Mouse (Mus musculus): ENCODE results near the gene Adamts8.

The Adamts8 gene

GRCm38 (mm10) chr9:30921261-30922103, 20.9 kb upstream of the Adamts8 start:
- no peak for DNase-seq (ENCODE audit: extremely low read depth, low read depth, low spot score)

GRCm38 (mm10) chr9:30922197-30922894, 20.0 kb upstream of the Adamts8 start, which contains the start of gene Adamts15:
Gene Adamts15 (minus strand): TSS chr9:30922452.
- no peak for DNase-seq (ENCODE audit: extremely low read depth, low read depth, low spot score)

- DNase-seq (ENCODE audit: extremely low read depth, low read depth, low spot score), result peak; percentile 98
Measured at GRCm38 (mm10) chr9:30928759-30929158, 13.6 kb upstream of the Adamts8 start.

- DNase-seq (ENCODE audit: extremely low read depth, low read depth, low spot score), result no peak
Measured at GRCm38 (mm10) chr9:30932346-30932745, 10.0 kb upstream of the Adamts8 start.

GRCm38 (mm10) chr9:30934827-30935226, 7.5 kb upstream of the Adamts8 start:
- no peak for DNase-seq (ENCODE audit: extremely low read depth, low read depth, low spot score)

GRCm38 (mm10) chr9:30936674-30937438, 5.5 kb upstream of the Adamts8 start:
- DNase-seq (ENCODE audit: extremely low read depth, low read depth, low spot score), result no peak

- no peak for DNase-seq (ENCODE audit: extremely low read depth, low read depth, low spot score)
Measured at GRCm38 (mm10) chr9:30940328-30940727, 2.0 kb upstream of the Adamts8 start.

- no peak for DNase-seq (ENCODE audit: extremely low read depth, low read depth, low spot score)
Measured at GRCm38 (mm10) chr9:30943341-30943740, 979 bp downstream of the Adamts8 start.

GRCm38 (mm10) chr9:30944234-30944633, 1.9 kb downstream of the Adamts8 start:
- no peak for DNase-seq (ENCODE audit: extremely low read depth, low read depth, low spot score)

- no peak for DNase-seq (ENCODE audit: extremely low read depth, low read depth, low spot score)
Measured at GRCm38 (mm10) chr9:30945276-30945675, 2.9 kb downstream of the Adamts8 start.

- DNase-seq (ENCODE audit: extremely low read depth, low read depth, low spot score), result no peak
Measured at GRCm38 (mm10) chr9:30949422-30949821, 7.1 kb downstream of the Adamts8 start.

- no peak for DNase-seq (ENCODE audit: extremely low read depth, low read depth, low spot score)
Measured at GRCm38 (mm10) chr9:30949971-30950370, 7.6 kb downstream of the Adamts8 start.

- DNase-seq (ENCODE audit: extremely low read depth, low read depth, low spot score), result no peak
Measured at GRCm38 (mm10) chr9:30950592-30950991, 8.2 kb downstream of the Adamts8 start.

- DNase-seq (ENCODE audit: extremely low read depth, low read depth, low spot score), result no peak
Measured at GRCm38 (mm10) chr9:30951461-30951860, 9.1 kb downstream of the Adamts8 start.

GRCm38 (mm10) chr9:30953287-30953686, 10.9 kb downstream of the Adamts8 start:
- no peak for DNase-seq (ENCODE audit: extremely low read depth, low read depth, low spot score)

GRCm38 (mm10) chr9:30955246-30955645, 12.9 kb downstream of the Adamts8 start:
- no peak for DNase-seq (ENCODE audit: extremely low read depth, low read depth, low spot score)

GRCm38 (mm10) chr9:30963780-30964179, 21.4 kb downstream of the Adamts8 start:
- no peak for DNase-seq (ENCODE audit: extremely low read depth, low read depth, low spot score)

GRCm38 (mm10) chr9:30964685-30965084, 22.3 kb downstream of the Adamts8 start:
- no peak for DNase-seq (ENCODE audit: extremely low read depth, low read depth, low spot score)

GRCm38 (mm10) chr9:30966881-30967280, 24.5 kb downstream of the Adamts8 start:
- no peak for DNase-seq (ENCODE audit: extremely low read depth, low read depth, low spot score)

GRCm38 (mm10) chr9:30968130-30968529, 25.8 kb downstream of the Adamts8 start:
- DNase-seq (ENCODE audit: extremely low read depth, low read depth, low spot score), result no peak

- no peak for DNase-seq (ENCODE audit: extremely low read depth, low read depth, low spot score)
Measured at GRCm38 (mm10) chr9:30970001-30970400, 27.6 kb downstream of the Adamts8 start.
